Mouse (Mus musculus) heart, embryonic 13.5 days (tissue): ENCODE measurements around the gene Klf6. TPM values are rescaled to one million over a fixed set of nuclear protein-coding genes. Genes with fewer than 3 reads are reported as not detected.

Experiments
- ATAC-seq: fragments of 200-750 bp; cut with Nextera tagmentation; 2 replicates; pipeline ENCODE4 v1.8.0; 2017; ENCODE audit warnings: moderate TSS enrichment; ENCODE audit not compliant: insufficient number of reproducible peaks, low FRiP score, low TSS enrichment; ENCODE audit errors: extremely low read depth
- H3K27ac ChIP-seq: fragments of 300-500 bp; sonication (generic); replicated peaks from 2 replicates; pipeline ENCODE4 v1.5.1; 2015; ENCODE audit warnings: moderate library complexity, mild to moderate bottlenecking, inconsistent platforms
- H3K27me3 ChIP-seq: fragments of 300-500 bp; sonication (generic); replicated peaks from 2 replicates; pipeline ENCODE4 v1.6.1; 2015; ENCODE audit warnings: mild to moderate bottlenecking, inconsistent platforms
- H3K36me3 ChIP-seq: fragments of 300-500 bp; sonication (generic); 2 replicates; pipeline ENCODE4 v1.6.1; 2015; ENCODE audit warnings: mild to moderate bottlenecking, inconsistent platforms
- H3K4me1 ChIP-seq: fragments of 300-500 bp; sonication (generic); 2 replicates; pipeline ENCODE4 v1.6.1; 2015; ENCODE audit warnings: inconsistent platforms
- H3K4me2 ChIP-seq: fragments of 300-500 bp; sonication (generic); 2 replicates; pipeline ENCODE4 v1.6.1; 2015; ENCODE audit warnings: inconsistent platforms, mild to moderate bottlenecking, moderate library complexity
- H3K4me3 ChIP-seq: fragments of 300-500 bp; sonication (generic); 2 replicates; pipeline ENCODE4 v1.5.1; 2015; ENCODE audit warnings: moderate library complexity, mild to moderate bottlenecking, inconsistent platforms
- H3K9ac ChIP-seq: fragments of 300-500 bp; sonication (generic); 2 replicates; pipeline ENCODE4 v1.6.1; 2015; ENCODE audit warnings: inconsistent platforms, mild to moderate bottlenecking, moderate library complexity
- H3K9me3 ChIP-seq: fragments of 300-500 bp; sonication (generic); 2 replicates; pipeline ENCODE4 v1.6.1; 2016; ENCODE audit warnings: inconsistent platforms
- WGBS: fragments of 180-500 bp; shearing (Covaris S2); methylation state at CpG from one replicate; pipeline ENCODE4 v1.1.7; 2015; ENCODE audit warnings: mixed read lengths; 5-methylcytosine and 5-hydroxymethylcytosine counted together
- microRNA-seq: library from miRNA; unstranded; fragments of <30 nt; microRNA quantifications from one replicate; pipeline ENCODE4, GENCODE M21; 2016
- polyA plus RNA-seq: library from polyadenylated mRNA; unstranded; fragments of >200 nt; fragmentation: Nextera tagmentation; extraction: Ambion mirVana; gene quantifications from 2 replicates; pipeline ENCODE4 v1.2.1, GENCODE M21; 2015

The Klf6 gene
- polyA plus RNA-seq, 1 experiment from 2014 or later = 63.8 TPM

DNA sequence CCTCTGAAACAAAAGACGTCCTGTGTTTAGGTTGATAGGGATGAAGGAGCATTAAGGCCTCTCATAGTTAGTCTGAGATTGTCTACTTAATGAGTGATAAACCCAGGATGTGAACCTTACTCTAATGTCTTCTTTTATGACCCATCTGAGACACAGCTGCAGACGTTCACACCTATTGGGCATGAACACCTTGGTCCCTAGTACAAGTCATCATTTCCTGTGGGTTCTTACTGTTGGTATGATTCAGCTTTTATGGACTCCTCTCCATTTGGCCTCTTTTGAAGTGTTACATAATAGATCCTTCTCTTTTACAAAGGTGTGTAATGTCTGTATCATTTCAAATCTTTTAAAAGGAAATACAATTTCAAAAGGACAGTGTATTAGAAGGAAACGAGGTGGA, 51.9 kb downstream of the Klf6 start:
- no peak overlapping the region for H3K4me3 ChIP-seq
- H3K9ac ChIP-seq = no peak overlapping the region
- H3K36me3 ChIP-seq = no peaks in the 10 kb centered on the region
- WGBS = 63% methylated on average over 3 of the region's 3 CpGs
- no peak overlapping the region for H3K27ac ChIP-seq
- no peaks in the 10 kb centered on the region for H3K4me1 ChIP-seq
- H3K9me3 ChIP-seq = no peaks in the 10 kb centered on the region; the same call in 1 of the 2 replicates
- H3K4me2 ChIP-seq = no peak overlapping the region
- no peak for ATAC-seq
- H3K27me3 ChIP-seq = no peaks in the 10 kb centered on the region

DNA sequence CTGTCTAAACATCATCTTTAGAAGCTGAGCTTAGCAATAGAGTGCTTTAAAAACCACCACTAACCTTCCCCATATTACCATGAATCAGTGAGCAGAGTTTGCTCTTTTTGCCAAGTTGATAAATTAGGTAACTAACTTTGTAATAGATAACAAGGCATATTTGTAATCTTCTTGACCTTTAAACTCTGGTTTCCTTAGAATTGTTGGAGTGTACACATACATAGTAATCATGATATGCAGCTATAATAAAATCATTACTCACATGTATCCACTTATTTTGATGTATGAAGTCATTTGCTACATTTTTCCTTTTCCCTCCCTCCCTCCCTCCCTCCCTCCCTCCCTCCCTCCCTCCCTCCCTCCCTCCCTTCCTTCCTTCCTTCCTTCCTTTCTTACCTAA, 56.1 kb downstream of the Klf6 start:
- no peaks in the 10 kb centered on the region for H3K9me3 ChIP-seq
- no peak overlapping the region for H3K9ac ChIP-seq
- no peak overlapping the region for H3K4me2 ChIP-seq
- H3K27me3 ChIP-seq = no peaks in the 10 kb centered on the region
- no peaks in the 10 kb centered on the region for H3K4me1 ChIP-seq
- ATAC-seq = no peak
- H3K36me3 ChIP-seq = no peaks in the 10 kb centered on the region
- no peak overlapping the region for H3K4me3 ChIP-seq
- H3K27ac ChIP-seq = no peak overlapping the region

DNA sequence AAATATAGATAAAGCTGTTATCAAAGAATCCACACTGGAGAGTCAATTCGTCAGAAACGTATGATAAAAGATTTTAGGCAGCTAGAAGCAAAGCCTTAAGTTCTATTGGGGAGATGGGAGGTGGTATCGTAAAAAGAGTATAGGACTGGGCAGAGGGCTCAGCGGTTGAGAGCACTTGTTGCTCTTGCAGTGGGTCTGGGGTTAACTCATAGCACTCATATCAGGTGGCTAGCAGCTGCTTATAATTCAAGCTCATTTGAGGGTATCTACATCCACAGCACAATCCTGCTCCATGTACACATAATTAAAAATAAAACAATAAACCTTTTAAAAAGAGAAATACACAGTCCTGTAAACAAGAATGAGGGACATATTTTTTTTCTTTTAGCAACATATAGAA, 58.7 kb downstream of the Klf6 start:
- H3K9me3 ChIP-seq = no peaks in the 10 kb centered on the region
- H3K4me3 ChIP-seq = no peak overlapping the region
- no peaks in the 10 kb centered on the region for H3K27me3 ChIP-seq
- H3K9ac ChIP-seq = no peak overlapping the region
- WGBS = 67% methylated on average over 4 of the region's 4 CpGs
- no peak overlapping the region for H3K4me2 ChIP-seq
- H3K36me3 ChIP-seq = no peaks in the 10 kb centered on the region
- ATAC-seq = no peak
- no peaks in the 10 kb centered on the region for H3K4me1 ChIP-seq
- no peak overlapping the region for H3K27ac ChIP-seq

Small RNA genes within 50 kb of the gene (microRNA-seq; reads per million reads assigned to microRNA genes)
- gene Gm26043 = not detected
